Mouse (Mus musculus) E14TG2a.4 (cell line): ENCODE results near the gene Jph4.

ENCODE experiments used
- CTCF ChIP-seq: conservative IDR thresholded peaks from 2 replicates; pipeline ENCODE4 v1.5.1; 2014; ENCODE audit warnings: low read length
- NANOG ChIP-seq: IDR thresholded peaks from 2 replicates; pipeline ENCODE4 v1.6.1; 2014; ENCODE audit warnings: borderline replicate concordance, low read length, mixed read lengths
- POU5F1 ChIP-seq: IDR thresholded peaks from 2 replicates; pipeline ENCODE4 v1.6.1; 2014; ENCODE audit warnings: low read length, borderline replicate concordance

DNA sequence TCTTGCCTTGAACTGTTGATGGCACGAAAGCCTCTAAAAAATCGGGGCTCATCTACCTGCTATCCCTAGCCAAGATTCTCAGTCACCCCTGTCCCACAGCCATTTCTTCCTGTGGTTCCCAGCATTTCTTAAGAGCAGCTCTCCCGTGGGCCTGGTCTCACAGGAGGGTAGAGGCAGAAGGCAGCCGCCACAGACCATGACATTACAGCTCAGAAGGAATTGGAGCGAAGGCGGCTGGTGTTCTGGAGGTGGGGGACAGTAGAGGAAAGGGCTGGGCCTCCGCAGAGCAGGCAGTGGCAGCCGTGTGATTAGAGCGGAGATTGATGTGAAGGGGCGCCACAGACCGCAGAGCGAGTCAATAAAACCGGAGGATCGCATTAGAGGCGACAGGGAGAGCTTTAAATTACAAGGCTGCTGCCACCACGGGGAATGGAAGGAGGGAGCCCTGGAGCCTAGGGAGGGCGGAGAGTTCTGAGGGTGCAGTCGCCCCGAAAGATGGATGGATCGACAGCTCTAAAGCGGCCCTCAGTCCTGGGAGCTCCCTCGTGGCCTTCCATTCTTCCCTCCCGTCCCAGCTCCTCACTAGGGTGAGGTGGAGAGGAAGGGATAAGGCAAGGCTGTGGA is 38.3 kb downstream of the Jph4 start:
- TF ChIP-seq CTCF (no peak), NANOG (no peak), POU5F1 (no peak)
